Mouse (Mus musculus): ENCODE measurements around the gene Tsen34. TPM values are rescaled to one million over a fixed set of nuclear protein-coding genes. Genes with fewer than 3 reads are reported as not detected.
"Not testable (repeated sequence)": the region's sequence is repeated elsewhere in the genome, so short reads cannot be mapped to it uniquely, and the experiment has no call there.

The Tsen34 gene
- polyA plus RNA-seq, 1 experiment from 2014 or later: 46.1 TPM

- ATAC-seq (peak; percentile 28), DNase-seq (peak; percentile 13)
- no peak overlapping the region for H3K4me3 ChIP-seq (ENCODE audit: low read depth, low read length)
- WGBS (ENCODE audit: insufficient replicate concordance): 27% methylated on average over 5 of the region's 5 CpGs
- H3K9ac ChIP-seq (replicated peaks): no peak overlapping the region
- H3K9me3 ChIP-seq (ENCODE audit: low read length): no peaks in the 10 kb centered on the region
- no peaks in the 10 kb centered on the region for H3K27me3 ChIP-seq (ENCODE audit: insufficient read depth, low read length)
- no peak overlapping the region for H3K4me2 ChIP-seq (ENCODE audit: low read depth, low read length)
- peaks cover 8% of the 10 kb centered on the region for H3K36me3 ChIP-seq (replicated peaks; ENCODE audit: insufficient read depth, low read length)
- peak overlapping the region; percentile 30; the same call in 1 of the 2 replicates for H3K27ac ChIP-seq (ENCODE audit: low read depth)
- TF ChIP-seq EP300 (IDR thresholded peaks at IDR 0.05; ENCODE audit: low read depth): no peak
- H3K4me1 ChIP-seq (ENCODE audit: insufficient read depth): no peaks in the 10 kb centered on the region
Observed at GRCm38 (mm10) chr7:3712264-3712942, 19.7 kb downstream of the Tsen34 start.

GRCm38 (mm10) chr7:3715249-3715648 lies 22.6 kb downstream of the Tsen34 start:
- 21% methylated on average over 1 of the region's 1 CpGs for WGBS (ENCODE audit: insufficient replicate concordance)
- no peaks in the 10 kb centered on the region for H3K27me3 ChIP-seq (ENCODE audit: insufficient read depth, low read length)
- H3K4me1 ChIP-seq (ENCODE audit: insufficient read depth): no peaks in the 10 kb centered on the region
- H3K27ac ChIP-seq (ENCODE audit: low read depth): no peak overlapping the region; the same call in 1 of the 2 replicates
- H3K4me2 ChIP-seq (ENCODE audit: low read depth, low read length): peak overlapping the region; percentile 29
- no peaks in the 10 kb centered on the region for H3K36me3 ChIP-seq (replicated peaks; ENCODE audit: insufficient read depth, low read length)
- H3K9ac ChIP-seq (replicated peaks): no peak overlapping the region
- H3K4me3 ChIP-seq (ENCODE audit: low read depth, low read length): no peak overlapping the region
- TF ChIP-seq CTCF (IDR thresholded peaks at IDR 0.05; ENCODE audit: low read depth): no peak
- TF ChIP-seq EP300 (IDR thresholded peaks at IDR 0.05; ENCODE audit: low read depth): no peak
- H3K9me3 ChIP-seq (ENCODE audit: low read length): no peaks in the 10 kb centered on the region
- ATAC-seq (no peak), DNase-seq (no peak)

DNA sequence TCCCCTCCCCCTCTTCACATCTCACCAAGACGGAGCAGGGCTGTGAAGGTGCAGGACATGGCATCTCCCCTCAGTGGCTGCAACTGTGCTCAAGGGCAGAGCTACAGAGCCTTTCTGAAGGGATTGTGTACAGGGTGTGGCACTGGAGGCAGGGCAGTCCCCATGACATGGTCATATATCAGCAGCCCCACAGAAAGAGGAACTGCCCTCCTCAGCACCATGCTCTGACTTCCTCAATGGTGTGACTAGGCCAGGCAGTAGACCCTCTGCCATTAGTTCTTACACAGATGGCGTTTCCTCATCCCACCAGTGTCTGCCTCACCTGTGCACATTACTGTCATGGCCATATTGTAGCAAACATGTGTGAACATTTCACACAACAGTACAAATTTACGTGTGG lies 27.6 kb downstream of the Tsen34 start, which contains the start of gene Pirb:
TSS of gene Pirb (minus strand) at position 124 of the 400 bp plus-strand sequence.
- 0% methylated on average over 1 of the region's 3 CpGs for WGBS (ENCODE audit: insufficient replicate concordance)
- H3K4me1 ChIP-seq (ENCODE audit: insufficient read depth); H3K36me3 ChIP-seq (replicated peaks; ENCODE audit: insufficient read depth, low read length); H3K9me3 ChIP-seq (ENCODE audit: low read length); ATAC-seq; H3K9ac ChIP-seq (replicated peaks); H3K27ac ChIP-seq (ENCODE audit: low read depth); H3K27me3 ChIP-seq (ENCODE audit: insufficient read depth, low read length); H3K4me2 ChIP-seq (ENCODE audit: low read depth, low read length); H3K4me3 ChIP-seq (ENCODE audit: low read depth, low read length); DNase-seq: not testable (repeated sequence)

DNA sequence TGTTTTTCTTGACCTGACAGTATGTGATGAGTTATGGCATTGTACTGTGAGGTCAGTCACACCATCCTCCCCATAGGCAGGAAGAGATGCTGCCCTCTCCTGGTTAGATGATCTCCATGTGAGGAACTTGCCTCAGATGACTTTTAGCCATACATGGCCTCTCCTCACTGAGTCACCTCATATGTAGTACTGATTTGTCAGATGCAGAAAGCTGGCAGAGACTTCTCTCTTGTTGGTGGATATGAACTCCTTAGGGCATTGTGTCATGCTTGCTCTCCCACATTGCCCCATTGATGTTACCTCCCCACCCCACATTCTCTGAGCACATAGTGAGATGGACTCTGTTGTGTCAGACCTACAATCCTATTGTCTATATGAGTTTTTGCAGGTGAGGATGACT lies 32.8 kb downstream of the Tsen34 start:
- DNase-seq; H3K9me3 ChIP-seq (ENCODE audit: low read length); H3K27ac ChIP-seq (ENCODE audit: low read depth); H3K4me2 ChIP-seq (ENCODE audit: low read depth, low read length); H3K4me3 ChIP-seq (ENCODE audit: low read depth, low read length); ATAC-seq; H3K27me3 ChIP-seq (ENCODE audit: insufficient read depth, low read length); H3K4me1 ChIP-seq (ENCODE audit: insufficient read depth); H3K9ac ChIP-seq (replicated peaks); H3K36me3 ChIP-seq (replicated peaks; ENCODE audit: insufficient read depth, low read length): not testable (repeated sequence)

DNA sequence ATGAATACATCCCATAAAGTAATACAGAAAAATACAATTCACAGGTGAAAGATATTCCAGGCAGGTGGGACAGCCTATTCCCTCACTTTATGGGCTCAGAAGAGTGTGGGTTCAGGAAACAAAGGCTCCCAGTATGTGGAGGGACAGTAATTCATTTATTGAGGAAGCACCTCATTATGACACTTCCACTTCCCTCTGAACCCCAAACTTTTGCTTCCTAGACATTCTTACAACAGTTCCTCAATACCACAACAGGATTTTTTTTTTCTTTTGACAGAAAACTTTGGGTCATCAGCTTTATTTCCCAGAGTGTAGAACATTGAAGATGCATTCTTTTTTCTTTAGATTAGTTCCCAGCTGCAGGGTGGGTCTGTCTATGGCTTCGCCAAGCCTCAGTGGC lies 40.0 kb downstream of the Tsen34 start:
- not testable (repeated sequence) for H3K4me3 ChIP-seq (ENCODE audit: low read depth, low read length); H3K27ac ChIP-seq (ENCODE audit: low read depth); H3K27me3 ChIP-seq (ENCODE audit: insufficient read depth, low read length); H3K4me1 ChIP-seq (ENCODE audit: insufficient read depth); DNase-seq; H3K4me2 ChIP-seq (ENCODE audit: low read depth, low read length); H3K9me3 ChIP-seq (ENCODE audit: low read length); H3K36me3 ChIP-seq (replicated peaks; ENCODE audit: insufficient read depth, low read length); ATAC-seq; H3K9ac ChIP-seq (replicated peaks)
- WGBS (ENCODE audit: insufficient replicate concordance): no CpG with 5 or more reads among the region's 1 CpGs

Small RNA genes within 50 kb of the gene (microRNA-seq; reads per million reads assigned to microRNA genes)
- gene Mir3572: 2.4 reads per million

Other genes starting within 250 kb of the Tsen34 start
- gene Tarm1, start 190.2 kb upstream of the Tsen34 start, polyA plus RNA-seq (2015; fragmentation: Nextera tagmentation; extraction: Ambion mirVana): 0.24 and 0.41 TPM in 2 replicates
- gene Oscar, start 76.7 kb upstream of the Tsen34 start, polyA plus RNA-seq (2015; fragmentation: Nextera tagmentation; extraction: Ambion mirVana): 0.12 TPM in 1 of 2 replicates, not detected in the other
- 385 and 415 TPM in 2 replicates for gene Ndufa3, start 75.5 kb upstream of the Tsen34 start, polyA plus RNA-seq (2015; fragmentation: Nextera tagmentation; extraction: Ambion mirVana)
- gene Tfpt, start 62.9 kb upstream of the Tsen34 start, polyA plus RNA-seq (2015; fragmentation: Nextera tagmentation; extraction: Ambion mirVana): 8.8 and 9.8 TPM in 2 replicates
- gene Prpf31, start 62.9 kb upstream of the Tsen34 start, polyA plus RNA-seq (2015; fragmentation: Nextera tagmentation; extraction: Ambion mirVana): 20.8 and 24.9 TPM in 2 replicates
- gene Cnot3, start 47.6 kb upstream of the Tsen34 start, polyA plus RNA-seq (2015; fragmentation: Nextera tagmentation; extraction: Ambion mirVana): 12.9 and 13.7 TPM in 2 replicates
- 7.0 and 7.8 TPM in 2 replicates for gene Leng1, start 27.0 kb upstream of the Tsen34 start, polyA plus RNA-seq (2015; fragmentation: Nextera tagmentation; extraction: Ambion mirVana)
- 4.7 and 5.0 TPM in 2 replicates for gene Tmc4, start 15.3 kb upstream of the Tsen34 start, polyA plus RNA-seq (2015; fragmentation: Nextera tagmentation; extraction: Ambion mirVana)
- gene Mboat7, start 660 bp downstream of the Tsen34 start, polyA plus RNA-seq (2015; fragmentation: Nextera tagmentation; extraction: Ambion mirVana): 14.8 and 16.1 TPM in 2 replicates
- 859 and 872 TPM in 2 replicates for gene Rps9, start 11.1 kb downstream of the Tsen34 start, polyA plus RNA-seq (2015; fragmentation: Nextera tagmentation; extraction: Ambion mirVana)
- gene Pirb, start 27.5 kb downstream of the Tsen34 start, polyA plus RNA-seq (2015; fragmentation: Nextera tagmentation; extraction: Ambion mirVana): 5.6 and 7.0 TPM in 2 replicates
- 0.12 TPM in 1 of 2 replicates, not detected in the other for gene Gm15448, start 132.8 kb downstream of the Tsen34 start, polyA plus RNA-seq (2015; fragmentation: Nextera tagmentation; extraction: Ambion mirVana)
- 2.0 and 2.8 TPM in 2 replicates for gene Pira2, start 152.2 kb downstream of the Tsen34 start, polyA plus RNA-seq (2015; fragmentation: Nextera tagmentation; extraction: Ambion mirVana)
- 1.4 and 1.6 TPM in 2 replicates for gene Gm14548, start 205.3 kb downstream of the Tsen34 start, polyA plus RNA-seq (2015; fragmentation: Nextera tagmentation; extraction: Ambion mirVana)
- gene Lilra6, start 222.6 kb downstream of the Tsen34 start, polyA plus RNA-seq (2015; fragmentation: Nextera tagmentation; extraction: Ambion mirVana): 0.73 and 1.2 TPM in 2 replicates